Mouse (Mus musculus) stomach, embryonic 15.5 days (tissue): Measurements from ENCODE around the gene Ubl7. TPM values are rescaled to one million over a fixed set of nuclear protein-coding genes. Genes with fewer than 3 reads are reported as not detected.

Experiments
- ATAC-seq: fragments of 200-750 bp; cut with Nextera tagmentation; 2 replicates; pipeline ENCODE4 v1.8.0; 2017; ENCODE audit warnings: low read depth, moderate number of reproducible peaks, moderate TSS enrichment; ENCODE audit not compliant: insufficient read depth, low FRiP score
- H3K27ac ChIP-seq: fragments of 300-500 bp; sonication (generic); 2 replicates; pipeline ENCODE4 v1.5.1; 2015; ENCODE audit warnings: mild to moderate bottlenecking, inconsistent platforms
- H3K27me3 ChIP-seq: fragments of 300-500 bp; sonication (generic); replicated peaks from 2 replicates; pipeline ENCODE4 v1.6.1; 2015; ENCODE audit warnings: inconsistent platforms
- H3K36me3 ChIP-seq: fragments of 300-500 bp; sonication (generic); 2 replicates; pipeline ENCODE4 v1.6.1; 2015; ENCODE audit warnings: inconsistent platforms
- H3K4me1 ChIP-seq: fragments of 300-500 bp; sonication (generic); 2 replicates; pipeline ENCODE4 v1.6.1; 2015; ENCODE audit warnings: inconsistent platforms
- H3K4me2 ChIP-seq: fragments of 300-500 bp; sonication (generic); 2 replicates; pipeline ENCODE4 v1.6.1; 2015; ENCODE audit warnings: mild to moderate bottlenecking, inconsistent platforms
- H3K4me3 ChIP-seq: fragments of 300-500 bp; sonication (generic); replicated peaks from 2 replicates; pipeline ENCODE4 v1.5.1; 2015; ENCODE audit warnings: inconsistent platforms
- H3K9ac ChIP-seq: fragments of 300-500 bp; sonication (generic); 2 replicates; pipeline ENCODE4 v1.6.1; 2015; ENCODE audit warnings: inconsistent platforms
- H3K9me3 ChIP-seq: fragments of 300-500 bp; sonication (generic); 2 replicates; pipeline ENCODE4 v1.6.1; 2016; ENCODE audit warnings: inconsistent platforms
- WGBS: fragments of 180-500 bp; shearing (Covaris S2); methylation state at CpG from one replicate; pipeline ENCODE4 v1.1.7; 2015; 5-methylcytosine and 5-hydroxymethylcytosine counted together
- polyA plus RNA-seq: library from polyadenylated mRNA; unstranded; fragments of >200 nt; fragmentation: Nextera tagmentation; extraction: Ambion mirVana; gene quantifications from 2 replicates; pipeline ENCODE4 v1.2.1, GENCODE M21; 2015

Gene Ubl7
- polyA plus RNA-seq, 1 experiment from 2014 or later: 85.4 TPM

GRCm38 (mm10) chr9:57963998-57964395 is 53.2 kb downstream of the Ubl7 start:
- peaks cover 5% of the 10 kb centered on the region; the same call in 1 of the 2 replicates for H3K4me1 ChIP-seq
- no peaks in the 10 kb centered on the region for H3K27me3 ChIP-seq
- H3K9me3 ChIP-seq: no peaks in the 10 kb centered on the region
- no peak for ATAC-seq
- no peak overlapping the region for H3K9ac ChIP-seq
- WGBS: 77% methylated on average over 5 of the region's 5 CpGs
- no peak overlapping the region for H3K4me2 ChIP-seq
- H3K4me3 ChIP-seq: no peak overlapping the region
- no peaks in the 10 kb centered on the region for H3K36me3 ChIP-seq
- H3K27ac ChIP-seq: no peak overlapping the region

- H3K4me3 ChIP-seq: no peak overlapping the region
- no peak for ATAC-seq
- 71% methylated on average over 6 of the region's 6 CpGs for WGBS
Observed at GRCm38 (mm10) chr9:57964528-57965250, 53.9 kb downstream of the Ubl7 start.

DNA sequence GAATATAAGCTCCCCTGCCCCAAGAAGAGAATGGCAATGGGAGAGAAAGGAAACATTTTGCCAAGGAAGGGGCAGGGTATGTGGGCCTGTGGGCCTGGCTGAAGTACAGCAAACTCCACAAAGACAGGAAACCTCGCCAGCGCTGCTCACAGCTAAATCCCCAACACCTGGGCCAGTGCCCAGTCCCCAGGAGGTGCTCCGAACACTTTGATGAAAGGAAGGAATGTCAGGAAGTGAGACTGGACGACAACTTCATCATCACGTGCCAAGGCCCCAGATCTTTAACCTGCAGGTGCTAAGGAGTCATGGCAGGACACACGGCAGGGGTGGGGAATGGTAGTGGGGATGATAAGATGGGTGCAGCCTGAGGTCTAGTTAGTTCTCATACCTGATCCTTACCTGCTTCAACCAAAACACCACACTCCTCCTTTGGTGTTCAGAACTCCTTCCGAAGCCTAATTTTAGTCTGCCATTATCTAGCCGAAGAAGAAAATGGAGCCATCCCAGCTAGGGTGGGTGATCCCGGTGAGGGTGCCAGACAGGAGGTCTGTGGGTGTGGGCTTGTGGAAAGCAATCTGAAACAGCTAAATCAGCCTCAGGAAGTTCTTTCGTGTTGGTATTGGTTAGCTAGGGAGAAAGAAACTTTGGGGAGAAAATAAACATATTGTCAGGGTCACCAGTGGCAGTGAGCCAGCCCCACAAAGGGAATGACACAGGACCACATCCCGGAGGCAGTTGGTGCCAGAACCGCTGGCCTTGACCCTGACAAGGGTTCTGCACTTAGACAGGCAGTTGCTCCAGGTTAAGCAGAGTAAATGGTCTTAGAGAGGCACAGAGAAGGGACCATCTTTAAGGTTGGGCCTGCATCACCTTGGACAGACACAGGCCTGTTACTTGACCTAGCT is 54.8 kb downstream of the Ubl7 start:
- Histone ChIP-seq H3K9ac (no peak overlapping the region), H3K4me2 (no peak overlapping the region), H3K36me3 (no peaks in the 10 kb centered on the region), H3K9me3 (no peaks in the 10 kb centered on the region), H3K4me1 (peaks cover 5% of the 10 kb centered on the region; the same call in 1 of the 2 replicates), H3K27ac (peak overlapping the region; percentile 40; the same call in 1 of the 2 replicates), H3K4me3 (no peak overlapping the region), H3K27me3 (no peaks in the 10 kb centered on the region)
- no peak for ATAC-seq
- WGBS: 59% methylated on average over 12 of the region's 12 CpGs

More at GRCm38 (mm10) chr9:57964528-57965250, 53.9 kb downstream of the Ubl7 start:
- Histone ChIP-seq H3K27me3 (no peaks in the 10 kb centered on the region), H3K9ac (no peak overlapping the region), H3K4me2 (no peak overlapping the region), H3K4me1 (peaks cover 5% of the 10 kb centered on the region; the same call in 1 of the 2 replicates), H3K9me3 (no peaks in the 10 kb centered on the region), H3K36me3 (no peaks in the 10 kb centered on the region), H3K27ac (peak overlapping the region; percentile 40; the same call in 1 of the 2 replicates)

GRCm38 (mm10) chr9:57967237-57967960 is 56.6 kb downstream of the Ubl7 start:
- no peaks in the 10 kb centered on the region for H3K9me3 ChIP-seq
- no peak overlapping the region for H3K4me2 ChIP-seq
- WGBS: 77% methylated on average over 14 of the region's 14 CpGs
- no peaks in the 10 kb centered on the region for H3K4me1 ChIP-seq
- H3K36me3 ChIP-seq: no peaks in the 10 kb centered on the region
- H3K27ac ChIP-seq: no peak overlapping the region
- no peak overlapping the region for H3K4me3 ChIP-seq
- H3K27me3 ChIP-seq: no peaks in the 10 kb centered on the region
- no peak overlapping the region for H3K9ac ChIP-seq
- ATAC-seq: no peak

DNA sequence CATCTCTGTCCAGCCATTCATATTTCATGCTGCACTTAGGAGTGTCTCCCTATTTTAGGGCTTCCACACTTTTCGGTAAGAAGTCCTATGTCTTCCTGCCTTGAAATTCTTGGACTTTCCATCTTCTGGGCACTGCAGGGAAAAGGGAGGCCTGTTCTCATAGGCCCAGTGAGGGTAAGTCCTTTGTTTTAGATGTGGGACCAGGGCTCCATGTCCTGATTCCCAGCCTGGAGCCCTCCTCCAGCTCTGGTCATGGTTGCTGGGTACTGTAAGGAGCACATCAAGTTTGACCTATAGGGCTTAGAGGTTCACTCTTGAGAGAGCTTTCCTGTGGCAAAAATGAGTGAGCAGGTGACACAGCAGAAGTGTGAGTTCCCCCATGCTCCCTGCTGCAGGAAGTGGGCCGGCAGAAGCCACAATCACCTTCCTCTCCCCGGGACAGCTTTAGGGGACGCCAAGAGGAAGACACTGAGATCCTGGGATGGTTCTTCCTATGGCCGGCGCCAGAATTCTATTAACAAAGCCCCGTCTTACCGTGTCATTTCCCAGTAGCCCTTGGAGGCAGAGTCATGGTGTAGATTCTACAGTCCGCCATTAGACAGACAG is 57.5 kb downstream of the Ubl7 start:
- 78% methylated on average over 9 of the region's 9 CpGs for WGBS
- no peak overlapping the region for H3K4me2 ChIP-seq
- ATAC-seq: no peak
- no peak overlapping the region for H3K27ac ChIP-seq
- H3K36me3 ChIP-seq: no peaks in the 10 kb centered on the region
- H3K27me3 ChIP-seq: no peaks in the 10 kb centered on the region
- no peaks in the 10 kb centered on the region for H3K9me3 ChIP-seq
- H3K4me1 ChIP-seq: no peaks in the 10 kb centered on the region
- no peak overlapping the region for H3K4me3 ChIP-seq
- H3K9ac ChIP-seq: no peak overlapping the region

GRCm38 (mm10) chr9:57968783-57969542 is 58.2 kb downstream of the Ubl7 start:
- no peak for ATAC-seq
- Histone ChIP-seq H3K9me3 (no peaks in the 10 kb centered on the region), H3K4me3 (no peak overlapping the region), H3K4me1 (no peaks in the 10 kb centered on the region), H3K36me3 (no peaks in the 10 kb centered on the region), H3K27ac (no peak overlapping the region), H3K4me2 (no peak overlapping the region), H3K27me3 (no peaks in the 10 kb centered on the region), H3K9ac (no peak overlapping the region)
- WGBS: 84% methylated on average over 8 of the region's 8 CpGs

- Histone ChIP-seq H3K9ac (no peak overlapping the region), H3K9me3 (no peaks in the 10 kb centered on the region), H3K27ac (no peak overlapping the region; the same call in 1 of the 2 replicates), H3K4me2 (no peak overlapping the region), H3K27me3 (no peaks in the 10 kb centered on the region), H3K4me3 (no peak overlapping the region), H3K36me3 (no peaks in the 10 kb centered on the region), H3K4me1 (no peaks in the 10 kb centered on the region)
- 69% methylated on average over 11 of the region's 11 CpGs for WGBS
- no peak for ATAC-seq
Observed at GRCm38 (mm10) chr9:57969736-57970495, 59.1 kb downstream of the Ubl7 start.

- no peaks in the 10 kb centered on the region for H3K9me3 ChIP-seq
- no peaks in the 10 kb centered on the region for H3K27me3 ChIP-seq
- H3K4me2 ChIP-seq: no peak overlapping the region
- H3K27ac ChIP-seq: no peak overlapping the region
- no peak for ATAC-seq
- H3K36me3 ChIP-seq: no peaks in the 10 kb centered on the region
- no peak overlapping the region for H3K9ac ChIP-seq
- 77% methylated on average over 5 of the region's 5 CpGs for WGBS
- H3K4me3 ChIP-seq: no peak overlapping the region
- no peaks in the 10 kb centered on the region for H3K4me1 ChIP-seq
Observed at GRCm38 (mm10) chr9:57971413-57971812, 60.6 kb downstream of the Ubl7 start.

DNA sequence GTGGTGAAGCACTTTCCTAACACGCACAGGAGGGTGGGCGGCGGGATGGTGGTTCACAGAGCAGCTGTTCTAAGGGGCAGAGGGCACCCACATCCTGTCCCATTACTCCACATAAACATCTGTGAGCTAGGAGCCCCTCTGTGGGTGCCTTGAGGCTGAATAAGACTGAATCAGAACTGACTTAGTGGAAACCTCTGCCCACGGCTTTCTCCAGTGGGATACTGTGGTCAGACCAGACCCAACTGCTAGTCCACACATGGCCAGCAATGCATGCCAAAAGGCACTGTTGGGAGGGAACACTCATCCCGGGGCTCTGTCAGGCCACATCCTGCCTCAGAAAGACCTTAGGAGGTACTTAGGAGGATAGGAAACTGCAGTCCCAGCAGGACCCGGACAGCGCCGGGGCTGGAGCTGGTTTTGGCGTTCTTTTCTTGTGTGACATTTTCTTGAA is 61.4 kb downstream of the Ubl7 start:
- 57% methylated on average over 9 of the region's 9 CpGs for WGBS
- H3K4me3 ChIP-seq: no peak overlapping the region
- no peak overlapping the region for H3K4me2 ChIP-seq
- H3K4me1 ChIP-seq: no peaks in the 10 kb centered on the region
- no peak overlapping the region for H3K9ac ChIP-seq
- no peaks in the 10 kb centered on the region for H3K27me3 ChIP-seq
- no peaks in the 10 kb centered on the region for H3K36me3 ChIP-seq
- no peak overlapping the region for H3K27ac ChIP-seq
- H3K9me3 ChIP-seq: no peaks in the 10 kb centered on the region
- ATAC-seq: no peak

- H3K4me1 ChIP-seq: no peaks in the 10 kb centered on the region
- H3K27me3 ChIP-seq: no peaks in the 10 kb centered on the region
- 49% methylated on average over 9 of the region's 9 CpGs for WGBS
- no peak overlapping the region for H3K4me3 ChIP-seq
- ATAC-seq: no peak
- H3K36me3 ChIP-seq: no peaks in the 10 kb centered on the region
- no peak overlapping the region for H3K4me2 ChIP-seq
- H3K9ac ChIP-seq: no peak overlapping the region
- no peaks in the 10 kb centered on the region for H3K9me3 ChIP-seq
- H3K27ac ChIP-seq: no peak overlapping the region
Observed at GRCm38 (mm10) chr9:57972776-57973439, 62.1 kb downstream of the Ubl7 start.
